Mouse (Mus musculus): ENCODE measurements around the gene Grap. TPM values are rescaled to one million over a fixed set of nuclear protein-coding genes. Genes with fewer than 3 reads are reported as not detected.

Gene Grap
- polyA plus RNA-seq, 1 experiment from 2014 or later, result 8.3 TPM

DNA sequence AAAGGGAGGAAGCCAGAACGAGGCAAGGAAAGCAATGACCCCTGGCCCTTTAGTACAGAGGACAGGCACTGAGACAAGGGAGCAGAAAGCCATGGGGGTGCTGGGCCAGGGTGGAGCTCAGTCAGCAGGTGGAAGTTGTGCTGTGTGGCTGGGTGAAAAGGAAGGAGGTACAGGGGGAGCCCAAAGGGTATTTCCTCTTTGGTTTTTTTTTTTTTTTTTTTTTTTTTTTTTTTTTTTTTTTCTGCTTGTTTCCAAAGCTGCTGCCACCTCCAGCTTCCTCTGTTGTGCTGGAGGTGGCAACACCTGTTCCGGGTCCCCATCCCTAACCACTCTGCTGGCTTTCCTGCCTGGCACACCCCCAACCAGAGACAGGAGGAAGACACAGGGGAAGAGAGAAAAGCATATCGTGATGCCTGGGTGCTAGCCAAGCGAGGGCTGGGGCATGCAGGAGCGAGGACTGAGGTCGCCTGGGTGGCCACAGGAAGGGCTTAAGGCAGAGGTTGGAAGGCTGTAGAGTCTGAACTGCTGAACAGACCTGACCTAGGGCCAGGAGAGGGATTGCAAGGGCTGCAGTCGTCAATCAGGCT, 7.8 kb downstream of the Grap start:
- no peak overlapping the region for H3K4me3 ChIP-seq
- H3K27me3 ChIP-seq, result no peaks in the 10 kb centered on the region
- H3K4me1 ChIP-seq, result 0 out of 2 replicates have a peak, but pooled peaks cover 16% of the 10 kb centered on the region
- no peak for ATAC-seq (ENCODE audit: insufficient number of reproducible peaks, insufficient read depth, low FRiP score, low TSS enrichment, low read depth)
- H3K36me3 ChIP-seq, result no peaks in the 10 kb centered on the region
- H3K9ac ChIP-seq, result no peak overlapping the region
- no peaks in the 10 kb centered on the region for H3K9me3 ChIP-seq
- H3K4me2 ChIP-seq, result no peak overlapping the region
- no peak overlapping the region for H3K27ac ChIP-seq
- 66% methylated on average over 7 of the region's 7 CpGs for WGBS

DNA sequence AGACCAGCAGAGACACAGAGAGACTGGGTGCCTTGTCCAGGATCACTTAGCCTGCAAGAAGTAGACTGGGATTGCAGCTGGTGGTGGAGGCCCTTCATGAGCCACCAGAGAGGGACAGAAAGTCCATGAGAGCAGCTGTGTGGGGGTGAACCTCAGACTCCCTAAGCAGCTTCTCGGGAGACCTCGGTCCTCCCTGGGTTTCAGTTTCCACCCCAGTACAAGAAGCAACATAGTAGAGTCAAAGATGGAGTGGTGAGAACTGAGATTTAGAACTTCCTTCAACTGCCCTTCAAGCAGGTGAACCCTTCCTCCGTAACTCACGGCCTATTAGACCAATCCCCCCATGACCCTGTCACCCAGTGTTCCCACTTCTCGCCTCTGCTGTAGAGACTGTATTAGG, 9.1 kb downstream of the Grap start:
- H3K27me3 ChIP-seq, result no peaks in the 10 kb centered on the region
- no peak overlapping the region for H3K27ac ChIP-seq
- H3K9me3 ChIP-seq, result no peaks in the 10 kb centered on the region
- H3K4me1 ChIP-seq, result 0 out of 2 replicates have a peak, but pooled peaks cover 13% of the 10 kb centered on the region
- H3K4me3 ChIP-seq, result no peak overlapping the region
- WGBS, result 94% methylated on average over 5 of the region's 5 CpGs
- H3K36me3 ChIP-seq, result no peaks in the 10 kb centered on the region
- H3K9ac ChIP-seq, result no peak overlapping the region
- no peak for ATAC-seq (ENCODE audit: insufficient number of reproducible peaks, insufficient read depth, low FRiP score, low TSS enrichment, low read depth)
- H3K4me2 ChIP-seq, result no peak overlapping the region

DNA sequence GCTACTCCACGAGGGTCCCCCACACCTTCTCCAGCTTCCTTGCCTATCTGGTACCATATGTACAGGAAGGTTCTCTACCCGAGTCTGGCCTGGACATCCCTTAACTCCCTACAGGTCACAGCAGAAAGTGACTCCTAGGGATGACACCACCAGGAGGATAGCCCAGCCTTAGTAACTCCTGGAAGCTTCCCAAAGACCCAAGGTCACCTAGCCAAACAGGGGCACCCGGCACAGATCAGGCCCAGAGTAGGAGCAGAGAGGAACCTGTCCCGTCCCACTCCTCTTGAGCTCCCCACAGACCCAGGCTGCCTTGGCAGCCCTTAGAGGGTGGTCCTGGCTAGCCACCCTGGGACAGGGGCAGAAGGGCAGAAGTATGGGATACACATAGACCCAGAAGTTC, 12.3 kb downstream of the Grap start:
- H3K27me3 ChIP-seq, result no peaks in the 10 kb centered on the region
- WGBS, result 80% methylated on average over 4 of the region's 4 CpGs
- H3K9ac ChIP-seq, result no peak overlapping the region
- no peaks in the 10 kb centered on the region for H3K9me3 ChIP-seq
- H3K27ac ChIP-seq, result no peak overlapping the region
- H3K4me3 ChIP-seq, result no peak overlapping the region
- no peaks in the 10 kb centered on the region for H3K36me3 ChIP-seq
- 0 out of 2 replicates have a peak, but pooled peaks cover 4% of the 10 kb centered on the region for H3K4me1 ChIP-seq
- H3K4me2 ChIP-seq, result no peak overlapping the region
- no peak for ATAC-seq (ENCODE audit: insufficient number of reproducible peaks, insufficient read depth, low FRiP score, low TSS enrichment, low read depth)

DNA sequence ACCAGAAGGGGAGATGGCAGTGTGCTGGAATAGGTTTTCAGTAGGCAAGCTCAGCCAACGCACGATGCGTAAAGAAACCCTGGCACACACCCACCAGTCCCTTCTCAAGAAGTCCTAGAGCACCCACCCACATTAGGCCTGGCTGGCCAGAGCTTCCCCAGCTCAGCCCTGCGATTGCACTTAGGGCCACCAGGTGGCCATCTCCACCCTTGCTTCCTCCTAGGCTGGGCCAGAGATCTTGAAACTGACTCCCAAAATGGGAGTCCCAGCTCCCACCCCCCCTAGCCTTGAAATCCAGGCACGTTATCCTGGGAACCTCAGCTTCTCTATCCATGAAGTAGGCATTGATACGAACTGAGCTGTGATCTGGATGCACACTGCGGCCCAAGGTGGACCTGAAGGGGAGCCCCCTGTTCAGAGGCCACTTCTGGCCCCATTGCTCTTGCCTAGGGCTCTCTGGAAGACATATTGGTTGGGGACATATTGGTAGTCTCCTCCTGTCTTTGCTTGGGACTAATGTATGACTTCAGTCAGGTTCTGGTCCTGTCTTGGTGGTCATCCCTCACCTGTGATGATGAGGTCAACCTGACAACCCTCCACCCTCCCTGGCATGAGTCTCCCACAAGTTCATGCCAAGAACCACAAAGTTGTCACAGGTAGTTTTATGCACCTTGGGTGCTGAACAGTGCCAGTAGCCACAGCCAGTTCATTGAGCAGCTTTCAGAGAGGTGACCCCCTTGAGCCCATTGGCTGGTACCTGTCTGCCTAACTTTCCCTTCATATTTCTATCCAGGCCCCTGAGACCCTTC, 13.1 kb downstream of the Grap start:
- no peaks in the 10 kb centered on the region for H3K36me3 ChIP-seq
- no peaks in the 10 kb centered on the region for H3K9me3 ChIP-seq
- H3K27me3 ChIP-seq, result no peaks in the 10 kb centered on the region
- 55% methylated on average over 7 of the region's 7 CpGs for WGBS
- H3K4me2 ChIP-seq, result no peak overlapping the region
- 0 out of 2 replicates have a peak, but pooled peaks cover 4% of the 10 kb centered on the region for H3K4me1 ChIP-seq
- no peak for ATAC-seq (ENCODE audit: insufficient number of reproducible peaks, insufficient read depth, low FRiP score, low TSS enrichment, low read depth)
- no peak overlapping the region for H3K9ac ChIP-seq
- H3K27ac ChIP-seq, result no peak overlapping the region
- no peak overlapping the region for H3K4me3 ChIP-seq

DNA sequence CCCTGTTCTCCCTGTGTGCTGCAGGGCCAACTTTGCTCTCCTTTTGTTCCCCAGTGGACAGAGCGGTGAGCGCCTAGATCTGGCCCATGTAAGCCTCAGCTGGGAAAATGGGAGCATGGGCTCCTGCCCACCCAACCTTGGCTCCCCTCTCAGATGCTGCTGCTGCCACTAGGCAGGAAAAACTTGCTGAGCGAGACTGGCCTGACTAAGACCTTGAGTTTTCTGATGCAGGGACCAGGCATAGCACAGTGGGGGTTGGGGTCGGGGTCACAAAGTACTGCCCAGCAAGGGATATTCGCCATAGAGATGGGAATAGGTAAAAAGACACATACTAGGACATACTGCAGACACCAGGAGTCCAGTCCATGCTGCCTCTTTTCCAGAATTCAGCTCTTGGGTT, 14.2 kb downstream of the Grap start:
- Histone ChIP-seq H3K27me3 (no peaks in the 10 kb centered on the region; the same call in 1 of the 2 replicates), H3K36me3 (no peaks in the 10 kb centered on the region), H3K4me1 (0 out of 2 replicates have a peak, but pooled peaks cover 4% of the 10 kb centered on the region), H3K9me3 (no peaks in the 10 kb centered on the region), H3K4me2 (no peak overlapping the region), H3K4me3 (no peak overlapping the region), H3K9ac (no peak overlapping the region), H3K27ac (no peak overlapping the region)
- 75% methylated on average over 5 of the region's 5 CpGs for WGBS
- no peak for ATAC-seq (ENCODE audit: insufficient number of reproducible peaks, insufficient read depth, low FRiP score, low TSS enrichment, low read depth)

DNA sequence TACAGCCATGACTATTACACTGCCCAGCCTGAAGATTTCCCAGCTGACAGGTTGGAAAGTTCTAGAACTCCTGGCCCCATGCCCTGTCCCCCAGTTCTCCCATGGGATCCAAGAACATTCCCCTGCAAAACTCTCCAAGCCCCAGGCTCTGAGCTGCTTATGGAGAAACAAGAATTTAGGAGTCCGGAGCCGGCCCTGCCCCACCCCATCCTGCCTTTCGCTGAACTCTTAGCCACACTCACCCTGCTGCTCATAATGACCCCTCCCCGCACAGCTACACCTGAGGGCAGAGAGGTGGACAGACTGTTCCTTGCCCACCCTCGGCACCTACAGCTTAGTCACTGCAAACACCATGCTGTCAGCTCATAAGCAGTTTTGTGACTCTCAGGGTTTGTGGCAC, 14.7 kb downstream of the Grap start:
- ATAC-seq (ENCODE audit: insufficient number of reproducible peaks, insufficient read depth, low FRiP score, low TSS enrichment, low read depth), result no peak

DNA sequence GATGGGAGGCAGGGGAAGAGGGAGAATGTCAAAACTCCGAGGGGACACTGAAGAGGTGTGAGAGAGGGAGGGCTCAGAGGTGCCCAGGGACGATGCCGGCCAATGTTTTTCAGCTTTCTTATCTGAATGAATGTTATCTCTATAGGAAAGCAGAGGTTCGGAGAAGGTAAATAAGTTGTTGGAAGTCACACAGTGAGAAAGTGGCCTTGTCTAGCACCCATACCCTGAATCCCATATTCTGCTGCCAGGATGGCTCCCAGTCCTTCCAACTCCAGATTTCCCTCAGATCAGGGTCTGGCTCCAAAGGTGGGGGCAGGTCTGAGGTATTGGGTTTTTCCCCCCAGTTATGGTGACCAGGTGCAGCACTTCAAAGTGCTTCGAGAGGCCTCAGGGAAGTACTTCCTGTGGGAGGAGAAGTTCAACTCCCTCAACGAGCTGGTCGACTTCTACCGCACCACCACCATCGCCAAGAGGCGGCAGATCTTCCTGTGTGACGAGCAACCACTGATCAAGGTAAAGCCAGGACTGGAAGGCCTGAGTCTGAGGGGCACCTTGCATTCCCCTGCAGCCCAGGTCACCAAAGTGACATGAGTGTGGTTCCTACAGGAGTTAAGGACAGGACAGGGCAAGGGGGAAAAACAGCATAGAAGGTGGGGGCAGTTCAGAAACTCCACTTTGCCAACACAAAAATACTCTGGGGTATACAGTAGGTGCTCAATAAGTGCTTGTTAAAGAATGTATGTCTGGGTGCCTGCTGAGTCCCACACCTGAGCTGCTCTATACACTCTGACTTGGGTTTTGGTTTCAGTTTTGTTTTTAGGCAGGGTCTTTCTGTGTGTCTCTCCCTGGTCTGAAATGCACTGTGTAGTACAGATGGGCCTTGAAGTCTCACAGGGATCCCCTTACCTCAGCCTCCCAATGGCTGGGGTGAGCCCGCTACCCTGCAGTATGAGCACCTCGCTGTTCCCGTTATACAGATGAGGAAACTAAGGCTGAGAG, 16.7 kb downstream of the Grap start:
- ATAC-seq (ENCODE audit: insufficient number of reproducible peaks, insufficient read depth, low FRiP score, low TSS enrichment, low read depth), result no peak
- Histone ChIP-seq H3K9me3 (no peaks in the 10 kb centered on the region), H3K27me3 (no peaks in the 10 kb centered on the region; the same call in 1 of the 2 replicates), H3K4me3 (no peak overlapping the region), H3K4me2 (no peak overlapping the region), H3K4me1 (peaks cover 8% of the 10 kb centered on the region), H3K27ac (no peak overlapping the region), H3K9ac (no peak overlapping the region), H3K36me3 (no peaks in the 10 kb centered on the region)
- 69% methylated on average over 14 of the region's 14 CpGs for WGBS

More for the DNA sequence above, 14.7 kb downstream of the Grap start:
- H3K4me1 ChIP-seq, result 0 out of 2 replicates have a peak, but pooled peaks cover under 1% of the 10 kb centered on the region
- H3K9ac ChIP-seq, result no peak overlapping the region
- no peak overlapping the region for H3K4me3 ChIP-seq
- no peak overlapping the region for H3K4me2 ChIP-seq
- H3K27me3 ChIP-seq, result no peaks in the 10 kb centered on the region; the same call in 1 of the 2 replicates
- H3K9me3 ChIP-seq, result no peaks in the 10 kb centered on the region
- no peaks in the 10 kb centered on the region for H3K36me3 ChIP-seq
- whole genome bisulfite sequencing, result 72% methylated on average over 5 of the region's 5 CpGs
- H3K27ac ChIP-seq, result no peak overlapping the region

DNA sequence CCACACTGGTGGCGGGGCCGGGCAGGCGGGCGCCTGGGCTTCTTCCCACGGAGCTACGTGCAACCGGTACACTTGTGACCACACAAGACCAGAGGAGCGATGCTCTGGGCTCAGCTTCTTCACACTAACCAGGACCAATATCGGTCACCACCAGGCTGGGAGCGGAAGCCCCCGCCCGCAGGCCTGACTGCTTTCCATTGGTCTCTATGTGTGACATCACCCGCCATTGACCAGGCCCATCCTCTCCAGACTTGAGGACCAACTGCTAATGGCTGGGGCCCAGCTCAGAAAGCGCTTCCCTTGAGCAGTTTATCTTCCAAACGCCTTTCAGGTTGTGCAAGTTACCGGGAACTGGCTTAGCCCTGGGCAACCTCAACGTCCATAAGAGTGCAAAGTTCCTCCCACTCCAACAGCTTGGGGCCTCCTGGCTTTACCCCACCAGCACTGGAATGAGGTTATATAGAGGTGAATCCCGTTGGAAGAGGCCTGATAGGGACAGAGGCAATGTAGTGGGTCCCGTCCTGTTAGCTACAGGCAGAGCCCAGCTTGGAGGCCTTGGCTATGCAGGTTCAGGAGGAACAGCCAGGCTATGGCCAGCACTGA, 18.8 kb downstream of the Grap start:
- Histone ChIP-seq H3K4me2 (no peak overlapping the region), H3K9me3 (no peaks in the 10 kb centered on the region), H3K4me3 (no peak overlapping the region), H3K36me3 (no peaks in the 10 kb centered on the region), H3K27me3 (no peaks in the 10 kb centered on the region; the same call in 1 of the 2 replicates), H3K27ac (no peak overlapping the region), H3K9ac (no peak overlapping the region), H3K4me1 (peaks cover 29% of the 10 kb centered on the region)
- WGBS, result 67% methylated on average over 19 of the region's 19 CpGs
- no peak for ATAC-seq (ENCODE audit: insufficient number of reproducible peaks, insufficient read depth, low FRiP score, low TSS enrichment, low read depth)

DNA sequence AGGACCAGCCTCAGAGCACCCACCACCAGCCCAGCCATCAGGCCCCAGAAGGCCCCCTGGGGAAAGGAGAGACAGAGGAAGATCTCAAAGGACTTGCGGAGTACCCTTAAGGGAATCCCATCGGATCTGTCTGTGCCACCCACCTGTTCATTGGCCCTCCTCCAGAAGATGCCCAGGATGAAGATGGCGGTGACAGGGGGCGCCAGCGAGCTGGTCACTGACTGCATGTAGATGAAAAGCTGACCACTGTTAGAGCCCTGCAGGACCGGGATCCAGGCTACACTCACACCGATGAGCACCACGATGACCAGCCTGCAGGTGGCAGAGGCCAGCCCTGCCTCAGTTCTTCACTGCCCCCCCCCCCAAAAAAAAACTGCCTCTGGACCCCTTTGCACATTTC, 20.6 kb downstream of the Grap start:
- Histone ChIP-seq H3K9ac (no peak overlapping the region), H3K27me3 (no peaks in the 10 kb centered on the region; the same call in 1 of the 2 replicates), H3K4me3 (no peak overlapping the region), H3K4me1 (peaks cover 31% of the 10 kb centered on the region), H3K27ac (no peak overlapping the region), H3K36me3 (no peaks in the 10 kb centered on the region), H3K4me2 (no peak overlapping the region), H3K9me3 (no peaks in the 10 kb centered on the region)
- ATAC-seq (ENCODE audit: insufficient number of reproducible peaks, insufficient read depth, low FRiP score, low TSS enrichment, low read depth), result no peak
- 37% methylated on average over 8 of the region's 8 CpGs for WGBS

DNA sequence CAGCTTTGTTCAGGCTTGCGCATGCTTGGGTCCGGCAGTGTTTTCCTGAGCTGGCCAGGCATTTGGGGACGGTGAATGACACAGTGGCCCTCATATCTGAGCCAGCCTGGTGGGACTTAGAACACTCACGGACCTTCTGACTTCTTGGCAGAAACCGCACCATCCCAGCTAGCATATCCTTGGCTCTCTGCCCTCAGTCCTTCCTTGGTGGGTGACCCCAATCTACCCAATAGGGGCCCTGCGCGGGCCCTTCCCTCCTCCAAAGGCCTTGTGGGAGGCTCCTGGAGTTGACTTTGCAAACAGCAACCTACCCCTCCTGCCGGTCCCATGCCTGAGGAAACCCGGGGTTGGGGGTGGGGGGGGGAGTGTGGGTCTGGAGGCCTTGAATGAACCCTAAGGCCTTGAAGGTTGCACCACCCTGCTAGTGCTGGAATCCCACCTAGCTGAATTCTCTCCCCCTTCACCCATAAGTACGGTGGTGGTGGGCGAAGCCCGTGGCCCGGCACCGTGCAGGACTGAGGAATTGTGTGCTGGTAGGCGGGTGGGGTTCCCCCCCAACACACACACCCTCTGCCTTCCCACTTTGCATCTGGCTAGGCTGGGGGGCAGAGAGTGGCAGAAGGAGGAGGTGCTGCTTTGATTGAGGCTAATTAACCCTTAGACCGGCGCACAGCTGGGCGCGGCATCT, 21.2 kb downstream of the Grap start:
- peaks cover 36% of the 10 kb centered on the region for H3K4me1 ChIP-seq
- H3K27ac ChIP-seq, result no peak overlapping the region
- WGBS, result 29% methylated on average over 19 of the region's 19 CpGs
- no peak overlapping the region for H3K9ac ChIP-seq
- H3K4me3 ChIP-seq, result no peak overlapping the region
- H3K36me3 ChIP-seq, result no peaks in the 10 kb centered on the region
- ATAC-seq (ENCODE audit: insufficient number of reproducible peaks, insufficient read depth, low FRiP score, low TSS enrichment, low read depth), result no peak
- no peaks in the 10 kb centered on the region; the same call in 1 of the 2 replicates for H3K27me3 ChIP-seq
- no peaks in the 10 kb centered on the region for H3K9me3 ChIP-seq
- peak overlapping the region; percentile 5; the same call in 1 of the 2 replicates for H3K4me2 ChIP-seq

All from embryonic facial prominence, embryonic 13.5 days (tissue).